Mouse (Mus musculus) lung, embryonic 14.5 days (tissue): Measurements from ENCODE around the gene Tedc2. TPM values are rescaled to one million over a fixed set of nuclear protein-coding genes. Genes with fewer than 3 reads are reported as not detected.

ENCODE experiments used
- ATAC-seq: fragments of 200-750 bp; cut with Nextera tagmentation; 2 replicates; pipeline ENCODE4 v1.8.0; 2017; ENCODE audit warnings: mild to moderate bottlenecking, moderate TSS enrichment, moderate library complexity; ENCODE audit not compliant: insufficient read depth
- DNase-seq: peaks from one replicate; pipeline ENCODE4 v3.0.0-alpha.2; 2015
- H3K27ac ChIP-seq: fragments of 300-500 bp; sonication (generic); 2 replicates; pipeline ENCODE4 v1.5.1; 2014; ENCODE audit warnings: low read depth, mild to moderate bottlenecking, moderate library complexity
- H3K27me3 ChIP-seq: fragments of 300-500 bp; sonication (generic); 2 replicates; pipeline ENCODE4 v1.6.1; 2014; ENCODE audit warnings: low read length, control low read depth; ENCODE audit not compliant: insufficient read depth
- H3K36me3 ChIP-seq: fragments of 300-500 bp; sonication (generic); 2 replicates; pipeline ENCODE4 v1.6.1; 2014; ENCODE audit warnings: control low read depth; ENCODE audit not compliant: insufficient read depth
- H3K4me1 ChIP-seq: fragments of 300-500 bp; sonication (generic); 2 replicates; pipeline ENCODE4 v1.6.1; 2014; ENCODE audit warnings: antibody characterized with exemption, control low read depth; ENCODE audit not compliant: insufficient read depth
- H3K4me2 ChIP-seq: fragments of 300-500 bp; sonication (generic); 2 replicates; pipeline ENCODE4 v1.6.1; 2014; ENCODE audit warnings: mild to moderate bottlenecking
- H3K4me3 ChIP-seq: fragments of 300-500 bp; sonication (generic); 2 replicates; pipeline ENCODE4 v1.5.1; 2014; ENCODE audit warnings: low read depth, low read length
- H3K9ac ChIP-seq: fragments of 300-500 bp; sonication (generic); 2 replicates; pipeline ENCODE4 v1.6.1; 2014
- H3K9me3 ChIP-seq: fragments of 300-500 bp; sonication (generic); 2 replicates; pipeline ENCODE4 v1.6.1; 2016; ENCODE audit warnings: low read depth, low read length, control low read depth
- CTCF ChIP-seq: IDR thresholded peaks from 2 replicates; pipeline ENCODE4 v1.5.1; 2016; ENCODE audit warnings: antibody characterized with exemption, low read depth
- WGBS: fragments of 180-500 bp; shearing (Covaris S2); extraction: QIAGEN DNeasy Blood & Tissue Kit; methylation state at CpG from one replicate; pipeline ENCODE4 v1.1.7; 2014; 5-methylcytosine and 5-hydroxymethylcytosine counted together
- polyA plus RNA-seq: library from polyadenylated mRNA; unstranded; fragments of >200 nt; fragmentation: Nextera tagmentation; extraction: Ambion mirVana; gene quantifications from 2 replicates; pipeline ENCODE4 v1.2.1, GENCODE M21; 2014

Tedc2 gene
- polyA plus RNA-seq, 1 experiment from 2014 or later: 15.2 TPM

DNA sequence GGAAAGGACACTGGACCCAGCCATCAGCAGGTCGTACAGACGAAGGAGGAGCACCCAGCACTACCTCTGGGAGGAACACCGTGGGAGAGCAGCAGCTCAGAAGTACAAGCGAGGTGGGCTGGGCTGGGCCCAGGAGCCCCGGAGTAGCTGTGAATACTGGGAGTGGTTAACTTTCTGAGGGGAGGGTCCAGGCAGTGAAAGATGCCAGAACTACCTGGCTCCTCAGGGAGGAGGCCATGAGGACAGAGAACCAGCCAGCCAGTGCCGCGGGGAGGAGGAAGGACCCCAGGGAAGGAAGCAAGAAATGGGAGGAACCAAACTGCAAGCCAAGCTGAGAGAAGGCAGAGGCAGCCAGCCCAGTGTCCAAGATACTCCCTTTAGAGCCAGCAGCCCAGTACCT is 7.3 kb upstream of the Tedc2 start:
- DNase-seq (no peak), ATAC-seq (no peak)
- TF ChIP-seq CTCF: no peak
- Histone ChIP-seq H3K9me3 (no peaks in the 10 kb centered on the region), H3K36me3 (peaks cover 98% of the 10 kb centered on the region), H3K9ac (no peak overlapping the region), H3K27ac (no peak overlapping the region), H3K4me2 (no peak overlapping the region), H3K4me3 (no peak overlapping the region), H3K27me3 (no peaks in the 10 kb centered on the region), H3K4me1 (no peaks in the 10 kb centered on the region)
- 89% methylated on average over 7 of the region's 7 CpGs for WGBS

DNA sequence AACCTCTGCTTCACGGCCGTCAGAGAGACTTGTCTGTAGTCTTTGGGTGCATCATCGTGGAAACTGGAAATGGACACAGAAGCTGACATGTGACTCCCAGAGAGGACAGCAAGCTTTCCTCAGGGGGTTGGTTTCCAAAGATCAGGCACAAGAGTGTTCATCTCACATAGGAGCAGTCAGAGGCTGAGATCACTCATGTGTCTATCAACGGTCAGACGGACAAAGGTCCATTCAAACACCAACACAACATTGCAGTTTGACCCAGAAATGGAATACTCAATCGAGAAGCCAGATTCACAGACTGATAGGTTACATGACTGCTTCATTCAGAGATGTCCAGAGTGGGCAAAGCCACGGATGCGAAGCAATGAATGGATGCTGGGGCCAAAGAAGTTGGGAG is 6.1 kb upstream of the Tedc2 start:
- Histone ChIP-seq H3K4me2 (no peak overlapping the region), H3K9ac (no peak overlapping the region)
- ATAC-seq: no peak

GRCm38 (mm10) chr17:24225851-24226250 is 5.2 kb upstream of the Tedc2 start:
- no peak for DNase-seq
- H3K4me2 ChIP-seq: no peak overlapping the region
- H3K9ac ChIP-seq: no peak overlapping the region
- ATAC-seq: no peak
- H3K27me3 ChIP-seq: no peaks in the 10 kb centered on the region
- H3K4me1 ChIP-seq: no peaks in the 10 kb centered on the region
- peaks cover 87% of the 10 kb centered on the region for H3K36me3 ChIP-seq
- WGBS: 91% methylated on average over 5 of the region's 5 CpGs
- H3K9me3 ChIP-seq: no peaks in the 10 kb centered on the region
- no peak for TF ChIP-seq CTCF
- no peak overlapping the region for H3K4me3 ChIP-seq
- H3K27ac ChIP-seq: no peak overlapping the region

More for the DNA sequence above, 6.1 kb upstream of the Tedc2 start:
- peaks cover 95% of the 10 kb centered on the region for H3K36me3 ChIP-seq
- TF ChIP-seq CTCF: no peak
- H3K27me3 ChIP-seq: no peaks in the 10 kb centered on the region
- no peak for DNase-seq
- no peak overlapping the region for H3K4me3 ChIP-seq
- no peaks in the 10 kb centered on the region for H3K4me1 ChIP-seq
- no peaks in the 10 kb centered on the region for H3K9me3 ChIP-seq
- WGBS: 88% methylated on average over 8 of the region's 8 CpGs
- H3K27ac ChIP-seq: no peak overlapping the region

DNA sequence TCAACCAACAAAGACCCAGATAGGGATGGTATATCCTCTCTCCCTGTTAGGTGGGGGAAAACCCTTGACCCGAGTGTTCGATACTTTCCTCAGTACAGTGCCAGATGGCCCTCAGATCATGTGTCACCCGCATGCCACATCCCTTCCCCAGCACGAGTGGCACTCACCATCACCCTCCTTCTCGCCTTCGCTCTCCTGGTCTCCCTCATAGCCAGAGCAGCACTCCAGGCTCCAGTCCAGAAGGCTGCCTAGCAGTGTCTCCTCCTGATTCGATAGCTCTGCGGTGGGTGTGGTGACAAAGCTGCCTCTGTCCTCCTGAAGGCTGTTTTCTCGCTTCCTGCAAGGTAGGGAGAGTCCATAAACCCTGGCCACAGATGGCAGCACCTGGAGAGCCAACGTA is 4.1 kb upstream of the Tedc2 start:
- peaks cover 76% of the 10 kb centered on the region for H3K36me3 ChIP-seq
- no peak for TF ChIP-seq CTCF
- DNase-seq (no peak), ATAC-seq (no peak)
- no peak overlapping the region for H3K27ac ChIP-seq
- no peak overlapping the region for H3K4me2 ChIP-seq
- no peak overlapping the region for H3K4me3 ChIP-seq
- peaks cover 2% of the 10 kb centered on the region; the same call in 1 of the 2 replicates for H3K4me1 ChIP-seq
- H3K27me3 ChIP-seq: no peaks in the 10 kb centered on the region
- no peak overlapping the region for H3K9ac ChIP-seq
- no peaks in the 10 kb centered on the region for H3K9me3 ChIP-seq
- WGBS: 86% methylated on average over 10 of the region's 10 CpGs

DNA sequence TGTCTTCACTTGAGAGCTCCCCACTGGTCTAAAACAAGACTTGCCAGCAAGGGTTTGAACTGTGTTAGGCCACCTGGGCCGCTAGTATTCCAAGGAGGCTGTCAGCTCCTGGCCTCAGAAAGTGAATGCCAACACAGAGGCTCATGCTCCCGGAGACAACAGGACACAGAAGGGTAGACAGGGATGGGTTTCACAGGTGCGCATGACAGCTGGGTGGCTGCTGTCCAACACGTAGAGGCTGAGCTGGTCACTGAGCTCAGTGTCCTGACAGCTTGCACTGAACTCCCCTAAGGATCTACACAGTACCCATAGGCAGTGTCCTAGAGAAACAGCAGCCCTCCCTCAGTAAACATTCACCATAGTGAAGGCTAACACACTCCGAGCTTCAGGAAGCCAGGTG is 2.9 kb upstream of the Tedc2 start:
- no peak overlapping the region for H3K9ac ChIP-seq
- no peak overlapping the region for H3K27ac ChIP-seq
- ATAC-seq (no peak), DNase-seq (no peak)
- H3K4me2 ChIP-seq: no peak overlapping the region
- H3K36me3 ChIP-seq: peaks cover 67% of the 10 kb centered on the region
- H3K4me3 ChIP-seq: no peak overlapping the region
- no peak for TF ChIP-seq CTCF
- WGBS: 80% methylated on average over 5 of the region's 5 CpGs
- H3K27me3 ChIP-seq: no peaks in the 10 kb centered on the region
- H3K4me1 ChIP-seq: peaks cover 6% of the 10 kb centered on the region; the same call in 1 of the 2 replicates
- no peaks in the 10 kb centered on the region for H3K9me3 ChIP-seq

DNA sequence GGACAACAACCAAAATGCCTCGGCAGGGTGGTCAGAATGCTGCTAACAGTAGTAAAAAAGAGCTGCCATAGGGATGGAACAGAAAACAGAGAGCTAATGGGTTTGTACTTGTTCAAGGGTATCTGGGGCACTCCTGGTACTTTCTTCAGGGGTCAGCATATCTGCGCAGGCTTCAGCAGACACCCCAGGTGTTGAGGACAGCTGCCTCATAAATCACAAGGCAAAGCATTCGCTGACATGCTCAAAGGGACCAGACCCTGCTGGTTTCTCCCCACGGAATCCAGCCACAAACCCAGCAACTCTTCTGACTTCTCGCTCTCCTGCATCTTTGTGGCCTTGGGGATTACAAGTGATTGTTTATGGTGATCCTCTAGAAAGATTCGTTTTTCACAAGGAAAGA is 2.0 kb upstream of the Tedc2 start:
- no peak for TF ChIP-seq CTCF
- 69% methylated on average over 6 of the region's 6 CpGs for WGBS
- Histone ChIP-seq H3K27me3 (no peaks in the 10 kb centered on the region), H3K9me3 (no peaks in the 10 kb centered on the region), H3K27ac (no peak overlapping the region), H3K36me3 (peaks cover 65% of the 10 kb centered on the region), H3K9ac (no peak overlapping the region), H3K4me1 (peaks cover 6% of the 10 kb centered on the region; the same call in 1 of the 2 replicates), H3K4me2 (no peak overlapping the region), H3K4me3 (no peak overlapping the region)
- no peak for ATAC-seq
- no peak for DNase-seq

DNA sequence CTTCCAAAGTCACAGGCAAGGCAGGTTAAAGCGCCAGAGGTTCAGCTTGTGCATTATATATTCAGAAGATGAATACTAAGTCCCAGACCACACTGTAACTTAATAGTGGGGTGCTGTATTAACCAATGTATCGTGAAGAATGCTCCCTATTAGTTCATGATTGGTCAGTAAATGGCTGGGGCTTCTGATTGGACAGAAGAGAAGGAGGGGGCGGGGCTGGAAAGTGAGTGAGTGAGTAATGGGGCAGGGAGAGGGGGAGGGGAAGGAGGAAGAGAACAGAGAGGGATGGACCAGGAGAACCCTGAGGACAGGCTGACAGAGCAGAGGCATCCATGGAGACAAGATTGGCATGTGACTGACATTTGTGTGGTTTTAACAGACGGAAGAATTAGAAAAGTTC is 3.8 kb downstream of the Tedc2 start:
- no peak for ATAC-seq
- H3K9ac ChIP-seq: no peak overlapping the region
- 70% methylated on average over 4 of the region's 4 CpGs for WGBS
- no peaks in the 10 kb centered on the region for H3K9me3 ChIP-seq
- DNase-seq: no peak
- no peak overlapping the region for H3K4me2 ChIP-seq
- peaks cover 13% of the 10 kb centered on the region; the same call in 1 of the 2 replicates for H3K4me1 ChIP-seq
- H3K4me3 ChIP-seq: no peak overlapping the region
- H3K27me3 ChIP-seq: no peaks in the 10 kb centered on the region
- peaks cover 35% of the 10 kb centered on the region for H3K36me3 ChIP-seq
- H3K27ac ChIP-seq: no peak overlapping the region
- TF ChIP-seq CTCF: no peak

DNA sequence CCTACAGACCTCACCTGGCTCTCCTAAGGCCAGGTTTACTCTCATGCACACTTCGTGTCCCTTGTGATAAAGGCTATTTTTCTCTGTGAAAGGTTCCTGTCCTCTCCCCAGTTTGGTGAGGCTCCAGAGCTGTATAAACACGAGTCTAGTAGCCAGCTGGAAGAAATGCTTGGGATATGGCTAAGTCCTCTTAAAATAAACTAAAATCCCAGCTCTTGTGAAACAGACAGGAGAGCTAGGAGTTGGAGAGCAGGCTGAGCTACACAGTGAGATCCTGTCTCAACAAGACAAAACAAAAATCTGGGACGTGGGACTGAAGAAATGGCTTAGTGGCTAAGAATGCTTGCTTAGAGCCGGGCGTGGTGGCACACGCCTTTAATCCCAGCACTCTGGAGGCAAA is 7.5 kb downstream of the Tedc2 start:
- Histone ChIP-seq H3K4me2 (no peak overlapping the region; the same call in 1 of the 2 replicates), H3K36me3 (peaks cover 31% of the 10 kb centered on the region), H3K4me3 (no peak overlapping the region), H3K9me3 (no peaks in the 10 kb centered on the region), H3K27ac (peak overlapping the region; percentile 18; the same call in 1 of the 2 replicates), H3K27me3 (peaks cover 6% of the 10 kb centered on the region; the same call in 1 of the 2 replicates), H3K4me1 (peaks cover 33% of the 10 kb centered on the region), H3K9ac (no peak overlapping the region)
- 57% methylated on average over 6 of the region's 6 CpGs for WGBS
- DNase-seq (peak; percentile 46), ATAC-seq (no peak)
- no peak for TF ChIP-seq CTCF
